Mouse (Mus musculus) testis, postnatal 10 days (tissue): ENCODE data around the gene Asxl1.

Source experiments
- DNase-seq: peaks from one replicate; pipeline ENCODE4 v3.0.0; 2021; ENCODE audit warnings: low spot score

Asxl1 gene

GRCm38 (mm10) chr2:153412563-153412962 is 66.9 kb downstream of the Asxl1 start:
- DNase-seq, result no peak

DNA sequence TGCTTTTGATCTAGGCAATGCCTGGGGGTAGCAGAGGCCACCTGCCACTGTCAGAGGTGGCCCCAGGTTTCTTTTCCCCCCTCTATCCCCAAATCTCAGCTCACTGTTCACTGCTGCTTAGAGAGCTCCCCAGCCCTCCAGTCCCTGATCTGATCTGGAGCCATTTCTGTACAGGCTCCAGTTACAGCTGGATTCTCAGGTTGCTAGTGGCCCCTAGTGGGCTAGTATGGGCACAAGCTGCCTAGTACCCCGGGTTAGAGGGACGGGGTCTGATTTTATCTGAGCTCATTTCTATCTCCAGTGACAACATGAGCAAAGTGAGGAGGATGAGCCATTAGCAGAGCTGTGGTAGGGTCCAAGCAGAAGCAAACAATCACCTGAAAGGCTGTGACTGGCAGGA is 69.0 kb downstream of the Asxl1 start:
- no peak for DNase-seq

- DNase-seq, result no peak
These were observed 72.2 kb downstream of the Asxl1 start for GRCm38 (mm10) chr2:153417841-153418240.

DNA sequence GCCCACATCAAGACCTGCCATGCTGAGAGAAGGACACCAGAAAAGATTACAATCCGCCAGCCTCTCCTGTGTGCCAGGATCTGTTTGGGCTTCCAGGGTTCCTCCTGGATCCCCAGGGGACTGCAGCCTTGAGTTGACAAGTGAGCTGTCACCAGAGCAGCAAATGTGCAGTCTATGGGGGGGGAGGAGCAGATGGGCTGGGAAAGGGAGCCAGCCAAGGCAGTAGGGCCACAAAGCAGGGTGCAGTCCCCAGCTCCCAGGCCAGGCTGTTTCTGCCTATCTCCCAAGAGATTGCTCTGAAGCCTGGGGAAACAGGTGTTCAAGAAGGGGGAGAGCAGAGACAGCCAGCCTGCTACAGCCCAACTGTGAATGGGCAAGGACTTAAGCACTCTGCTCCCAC is 72.8 kb downstream of the Asxl1 start:
- no peak for DNase-seq

- no peak for DNase-seq
These were observed 75.6 kb downstream of the Asxl1 start for GRCm38 (mm10) chr2:153421233-153421632.

- DNase-seq, result no peak
These were observed 76.4 kb downstream of the Asxl1 start for GRCm38 (mm10) chr2:153422051-153422450.

DNA sequence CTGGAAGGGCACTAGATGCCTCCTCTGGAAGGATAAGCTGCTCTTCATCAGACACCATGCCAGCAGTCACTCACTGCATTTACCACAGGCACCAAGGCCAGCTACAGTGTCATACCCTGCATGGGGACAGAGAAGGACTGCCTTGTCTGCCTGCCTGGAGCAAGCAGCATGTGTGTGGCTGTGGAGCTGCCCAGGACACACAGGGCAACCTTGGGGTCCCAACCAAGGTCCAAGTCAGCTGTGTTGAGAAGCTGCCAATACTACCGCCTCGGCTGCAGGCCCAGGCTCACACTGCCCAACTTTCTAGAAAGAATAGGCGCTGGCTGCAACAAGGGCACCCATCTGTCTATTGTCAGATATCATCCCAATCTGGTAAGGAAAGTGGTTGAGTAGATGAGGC is 77.5 kb downstream of the Asxl1 start:
- DNase-seq, result no peak

GRCm38 (mm10) chr2:153424557-153424956 is 78.9 kb downstream of the Asxl1 start:
- no peak for DNase-seq

- DNase-seq, result no peak
These were observed 79.7 kb downstream of the Asxl1 start for GRCm38 (mm10) chr2:153425124-153425844.

GRCm38 (mm10) chr2:153425998-153426670 is 80.5 kb downstream of the Asxl1 start:
- DNase-seq, result no peak

DNA sequence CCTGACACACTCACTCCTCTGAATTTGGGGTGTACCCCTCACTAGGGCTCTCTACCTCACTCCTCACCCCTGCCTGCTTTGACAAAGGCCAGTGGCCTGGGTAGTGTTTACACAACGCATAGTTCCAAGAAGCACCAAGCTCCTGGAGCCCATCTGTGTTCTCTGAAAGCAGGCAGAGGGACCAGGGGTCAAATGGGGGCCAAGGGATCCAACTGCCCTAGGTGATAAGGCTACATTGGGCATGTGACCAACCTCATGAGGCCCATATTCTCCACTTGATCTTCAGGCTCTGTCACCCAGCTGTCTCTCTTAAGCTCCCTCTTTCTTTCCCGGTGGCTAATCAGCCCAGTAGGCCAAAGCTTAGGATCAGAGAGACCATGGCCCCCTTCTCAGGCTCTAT is 81.3 kb downstream of the Asxl1 start:
- no peak for DNase-seq

- no peak for DNase-seq
These were observed 82.9 kb downstream of the Asxl1 start for GRCm38 (mm10) chr2:153428485-153428884.

GRCm38 (mm10) chr2:153430571-153430970 is 84.9 kb downstream of the Asxl1 start:
- DNase-seq, result no peak

DNA sequence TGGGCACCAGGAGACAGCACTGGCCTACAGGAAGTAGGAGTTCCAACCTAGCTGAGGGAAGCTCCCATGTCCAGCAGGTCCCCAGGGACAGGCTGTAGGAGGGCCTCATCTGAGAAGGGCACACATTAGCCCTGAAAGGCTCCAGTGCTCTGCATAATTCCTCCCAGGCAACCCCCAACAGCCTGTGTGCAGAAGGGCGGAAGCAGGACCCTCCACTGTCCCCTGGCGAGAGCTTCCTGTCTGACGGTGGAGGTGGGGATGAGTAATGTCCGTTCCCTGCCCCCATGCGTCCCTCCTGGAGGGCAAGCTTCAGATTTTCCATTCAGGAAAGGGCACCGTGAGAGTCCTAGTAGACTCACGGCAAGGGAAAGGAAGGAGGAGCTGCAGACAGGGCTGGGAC is 86.9 kb downstream of the Asxl1 start:
- no peak for DNase-seq

DNA sequence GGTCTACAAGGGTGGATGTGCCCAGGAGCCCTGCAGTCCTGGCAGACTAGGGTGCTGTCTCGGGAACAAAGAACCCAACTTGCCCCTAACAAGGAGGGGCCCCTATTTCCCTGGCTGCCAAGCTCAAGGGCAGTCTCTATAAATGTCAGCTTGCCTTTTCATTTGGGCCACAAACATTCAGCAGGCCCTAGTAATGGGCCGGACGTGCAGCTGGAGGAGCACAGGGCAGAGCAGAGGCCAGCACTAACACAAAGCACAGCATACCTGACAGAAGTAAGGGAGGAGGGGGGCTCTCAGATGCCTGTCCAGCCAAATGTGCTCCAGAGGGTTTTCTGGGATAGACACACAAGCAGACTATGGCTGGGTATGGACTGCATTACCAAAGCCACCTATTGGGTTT is 88.2 kb downstream of the Asxl1 start:
- no peak for DNase-seq

DNA sequence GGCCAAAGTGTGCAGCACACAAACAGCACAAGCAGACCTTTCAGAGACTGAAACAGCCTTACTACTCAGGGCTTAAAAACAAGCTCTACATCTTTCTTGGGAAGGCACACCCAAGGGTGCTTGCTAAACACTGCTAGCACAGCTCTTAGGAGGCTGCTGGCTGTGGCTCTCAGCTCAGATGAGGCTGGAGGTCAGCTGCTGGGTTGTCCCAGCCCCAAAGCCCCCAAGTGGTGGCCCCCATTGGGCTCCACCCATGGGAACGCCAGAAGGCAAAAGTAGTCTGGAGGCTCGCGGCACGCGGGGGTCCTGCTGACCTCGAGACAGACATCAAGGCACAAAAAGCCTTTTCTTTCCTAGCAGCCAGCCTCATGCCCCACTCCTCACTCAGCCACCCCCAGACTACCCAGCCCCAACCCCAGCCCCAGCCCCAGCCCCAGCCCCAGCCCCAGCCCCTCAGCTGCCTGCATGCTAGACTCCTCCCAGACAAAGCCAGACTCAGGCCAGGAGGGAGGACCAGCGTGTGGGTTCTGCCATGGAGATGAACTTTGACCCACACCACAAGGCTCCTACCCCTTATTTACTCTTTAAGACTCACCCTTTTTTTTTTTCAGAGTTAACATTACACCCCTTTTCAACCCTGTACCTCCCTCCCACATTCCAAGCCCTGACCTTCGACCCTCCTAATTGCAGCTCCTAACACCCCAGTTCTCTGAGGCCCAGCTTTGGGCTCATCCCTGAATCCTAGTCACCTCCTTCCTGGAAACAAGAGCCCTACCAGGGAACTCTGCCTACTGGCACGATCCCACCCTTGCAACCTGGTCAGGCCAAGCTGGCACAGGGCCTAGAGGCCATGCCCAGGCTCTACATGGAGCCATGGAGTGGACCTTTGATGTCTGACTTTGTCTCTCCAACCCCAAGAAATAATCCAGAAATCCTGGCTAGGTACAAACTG is 89.5 kb downstream of the Asxl1 start:
- no peak for DNase-seq

GRCm38 (mm10) chr2:153436641-153437305 is 91.1 kb downstream of the Asxl1 start:
- peak; percentile 88 for DNase-seq

- DNase-seq, result no peak
These were observed 91.7 kb downstream of the Asxl1 start for GRCm38 (mm10) chr2:153437306-153437659.

DNA sequence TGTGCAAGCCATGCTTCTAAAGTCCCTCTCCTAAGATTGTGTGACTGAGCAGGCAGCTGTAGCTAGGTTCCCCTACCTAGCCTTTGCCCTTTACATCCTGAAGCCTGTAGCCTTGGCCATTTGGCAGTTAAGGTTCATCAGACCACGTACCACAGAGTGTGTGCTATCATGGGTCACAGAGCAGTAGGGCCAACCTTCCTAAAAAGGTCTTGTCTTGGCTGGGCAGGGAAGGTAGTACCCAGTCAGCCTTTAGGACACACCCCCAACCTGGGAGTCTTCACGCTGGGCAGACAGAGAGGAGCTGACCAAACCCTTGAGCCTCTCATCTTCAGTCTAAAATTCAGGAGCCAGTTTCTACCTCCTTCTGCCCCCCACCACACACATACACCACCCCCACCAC is 95.1 kb downstream of the Asxl1 start:
- DNase-seq, result no peak

DNA sequence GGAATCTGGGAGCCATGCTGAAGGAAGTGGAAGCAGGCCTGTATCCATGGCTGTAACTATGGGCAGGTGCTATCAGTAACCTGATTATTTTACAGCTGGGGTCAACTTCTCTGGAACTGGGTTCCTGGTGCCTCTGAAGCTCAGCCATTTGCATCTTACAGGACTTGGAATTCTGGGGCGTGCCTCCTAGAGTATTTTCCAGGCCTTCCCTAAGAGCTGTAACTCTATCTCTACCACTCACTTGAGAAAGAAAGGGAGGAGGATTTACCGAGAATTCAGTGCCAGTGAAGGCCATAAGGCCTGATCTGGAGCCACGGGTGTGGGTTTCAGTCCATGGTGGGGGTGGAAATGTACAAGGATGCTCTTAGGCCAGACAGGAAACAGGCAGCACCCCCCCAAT is 95.6 kb downstream of the Asxl1 start:
- DNase-seq, result no peak

GRCm38 (mm10) chr2:153442720-153443119 is 97.1 kb downstream of the Asxl1 start:
- no peak for DNase-seq
